Mouse (Mus musculus) T-helper 2 cell (primary cell): ENCODE results near the gene D1Ertd622e.

Source experiments
- in situ Hi-C: fragments of 300-600 bp; cut with MboI, MseI; formaldehyde crosslinking; loops from one replicate; pipeline ENCODE4 v1.15.1; 2025; ENCODE audit warnings: high pct_unique_total_duplicates

D1Ertd622e gene

DNA sequence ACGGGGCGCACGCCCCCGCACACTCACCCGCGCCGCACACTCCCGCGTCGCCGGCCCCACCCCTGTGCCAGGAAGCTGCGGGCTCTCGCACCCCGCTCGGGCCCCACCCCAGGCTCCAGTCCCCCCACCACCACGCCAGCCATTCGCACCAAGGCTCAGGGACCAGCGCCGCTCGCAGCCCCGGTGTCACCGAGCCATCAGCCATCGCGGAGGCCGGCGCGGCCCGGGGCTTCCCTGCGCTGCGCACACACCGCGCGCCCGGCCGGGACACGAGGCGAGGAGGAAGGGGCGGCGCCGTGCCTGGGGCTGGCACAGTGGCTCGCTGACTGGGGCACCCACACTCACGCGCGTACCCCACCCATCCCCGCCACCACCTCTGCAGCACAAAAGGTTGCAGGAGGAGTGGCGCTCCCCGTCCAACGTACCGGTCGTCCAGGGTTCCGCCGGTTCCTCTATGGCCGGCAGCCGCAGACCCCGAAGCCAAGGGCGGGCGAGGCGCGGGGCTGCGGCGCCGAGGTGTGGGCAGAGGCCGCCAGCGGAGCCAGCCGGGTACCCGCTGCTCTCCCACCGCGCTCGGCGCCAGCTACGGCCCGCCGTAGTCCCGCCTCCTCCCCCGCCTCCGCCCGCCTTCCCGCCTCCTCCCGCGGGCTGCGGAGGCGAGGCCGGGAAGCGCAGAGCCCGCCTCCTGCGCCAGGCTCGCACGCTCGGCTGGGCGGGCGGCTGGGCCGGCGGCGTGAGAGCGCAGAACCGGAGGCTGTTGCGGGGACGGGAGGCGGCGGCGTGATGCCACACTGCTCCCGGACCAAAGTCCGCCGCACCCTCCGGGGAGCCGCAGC is at the start of gene D1Ertd622e:
TSS of gene D1Ertd622e (minus strand) at position 669 of the 836 bp plus-strand sequence.
- in situ Hi-C loops = loop anchor here (5.0 kb wide), 1 partner anchor 96 kb away; no protein-coding TSS in a partner anchor

DNA sequence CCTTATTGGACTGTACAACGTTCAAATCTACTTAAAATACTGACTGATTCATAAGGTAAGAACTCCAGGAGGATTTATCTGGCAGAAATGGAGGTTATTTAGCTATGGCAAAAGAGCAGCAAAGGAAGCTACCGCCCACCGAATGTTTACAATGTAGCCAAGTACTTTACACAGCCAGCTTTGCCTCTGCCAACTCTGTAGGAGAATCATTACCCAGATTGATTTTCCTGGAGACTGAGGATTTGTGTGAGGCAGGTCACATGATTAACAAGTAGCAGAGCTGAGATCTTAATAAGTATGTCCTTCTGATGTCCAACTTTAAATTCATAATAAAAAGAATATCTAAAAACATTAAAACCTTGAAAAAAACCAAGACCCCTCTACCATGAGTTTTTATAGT is 48.6 kb upstream of the D1Ertd622e start:
- in situ Hi-C loops = no loop called here

DNA sequence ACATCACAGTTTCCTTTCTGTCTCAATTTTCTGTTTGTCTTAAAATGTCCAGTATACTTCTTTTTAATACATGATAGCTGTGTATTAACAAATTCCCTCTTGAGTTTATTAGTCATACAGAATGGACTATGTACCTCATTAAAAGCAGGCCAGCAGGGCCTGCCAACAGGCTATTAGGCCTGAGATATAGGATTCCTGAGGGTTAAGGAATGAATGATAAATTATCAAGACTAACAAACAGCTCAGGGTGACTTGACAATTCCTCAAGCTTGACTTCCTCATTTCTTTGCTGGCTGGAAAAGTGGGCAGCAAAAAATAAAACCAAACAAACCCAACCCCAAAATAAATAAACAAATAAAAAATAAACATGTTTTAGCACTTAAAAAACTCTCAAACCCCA is 43.5 kb upstream of the D1Ertd622e start:
- in situ Hi-C loops = no loop called here

- in situ Hi-C loops = no loop called here
Observed at GRCm38 (mm10) chr1:97704646-97705045, 42.8 kb upstream of the D1Ertd622e start.

DNA sequence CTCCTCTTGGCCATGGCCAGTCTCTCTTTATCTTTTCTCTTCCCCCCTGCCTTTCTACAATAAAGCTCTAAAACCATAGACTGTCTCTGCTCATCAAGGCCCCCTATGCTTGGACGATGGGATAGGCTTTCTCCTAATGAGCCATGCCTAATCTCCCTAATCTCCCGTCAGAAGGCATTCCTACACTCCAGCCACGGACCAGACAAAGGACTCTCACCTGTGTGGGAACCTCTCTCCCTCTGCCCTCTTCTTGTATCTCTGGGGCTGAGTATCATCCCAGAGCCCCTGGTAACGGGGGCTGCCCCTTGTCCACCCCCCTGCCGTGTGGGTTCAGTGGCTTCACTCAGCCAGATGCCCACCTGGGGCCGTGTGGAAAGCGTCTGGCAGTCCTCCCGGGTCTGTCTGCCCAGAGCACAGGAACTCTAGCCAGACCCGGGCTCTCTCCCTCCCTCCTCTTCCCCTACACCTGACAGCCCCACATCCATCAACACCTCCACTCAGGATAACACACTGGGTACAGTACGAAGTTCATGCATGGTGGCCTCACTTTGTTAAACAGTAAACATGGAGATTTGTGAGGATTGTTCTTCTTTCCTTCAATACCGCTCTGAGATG is 37.2 kb upstream of the D1Ertd622e start:
- in situ Hi-C loops = loop anchor here (10.0 to 25.0 kb wide), 3 partner anchors 214 to 837 kb away; partner anchors contain the start of gene Slco4c1

GRCm38 (mm10) chr1:97697273-97697672 is 35.4 kb upstream of the D1Ertd622e start:
- in situ Hi-C loops = loop anchor here (10.0 to 25.0 kb wide), 3 partner anchors 212 to 835 kb away; partner anchors contain the start of gene Slco4c1

GRCm38 (mm10) chr1:97693825-97694224 is 32.0 kb upstream of the D1Ertd622e start:
- in situ Hi-C loops = loop anchor here (5.0 to 25.0 kb wide), 4 partner anchors 209 to 832 kb away; partner anchors contain the start of gene Slco4c1

DNA sequence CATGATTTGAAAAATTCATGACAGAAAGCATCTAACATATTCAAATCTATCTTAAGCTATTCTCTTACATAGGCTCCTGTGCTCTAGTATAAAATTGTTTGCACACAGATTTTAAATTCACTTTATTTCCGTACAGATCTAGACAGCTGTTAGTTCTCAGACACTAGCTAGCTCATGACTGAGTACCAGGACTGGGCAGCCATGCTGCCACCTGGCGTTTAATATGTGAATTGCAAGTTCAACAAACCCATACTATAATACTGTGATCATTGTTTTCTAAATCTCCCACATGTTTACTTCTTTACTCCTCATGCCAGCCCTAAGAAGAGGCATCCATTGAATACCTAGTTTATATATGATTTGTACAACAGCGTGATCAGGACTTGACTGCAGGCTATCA is 26.9 kb upstream of the D1Ertd622e start:
- in situ Hi-C loops = loop anchor here (25.0 kb wide), 2 partner anchors 326 to 826 kb away; partner anchors contain the start of gene Slco4c1

DNA sequence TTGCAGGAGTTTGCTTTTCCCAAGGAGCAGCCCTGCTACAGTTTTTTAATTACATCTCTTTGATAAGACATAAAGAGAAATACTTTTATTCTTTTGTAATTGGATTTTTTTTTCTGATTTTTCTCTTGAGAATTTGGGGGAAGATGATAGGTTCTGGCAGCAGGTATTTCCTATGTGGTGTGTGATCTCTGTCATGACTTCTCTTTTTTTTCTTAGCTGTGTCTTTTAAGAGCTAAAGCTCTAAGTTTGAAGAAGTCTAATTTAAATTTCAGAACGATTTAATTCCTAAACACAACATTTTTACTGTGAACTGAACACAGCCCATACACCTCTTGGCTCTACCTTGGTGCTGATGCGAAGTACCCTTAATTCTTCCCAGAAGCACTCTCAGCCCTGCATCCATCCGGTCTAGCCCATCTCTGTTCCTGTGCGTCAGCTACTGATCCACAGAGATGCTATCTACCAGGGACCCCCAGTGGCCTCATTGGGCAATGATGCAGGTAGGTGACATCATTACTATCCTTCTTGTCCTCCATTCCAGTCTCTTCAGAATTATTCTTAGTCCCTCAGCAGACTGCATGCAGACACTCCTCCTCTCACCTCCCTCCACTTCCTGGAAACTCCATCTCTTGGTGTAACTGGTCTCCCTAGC is 14.8 kb upstream of the D1Ertd622e start:
- in situ Hi-C loops = loop anchor here (25.0 kb wide), 2 partner anchors 314 to 814 kb away; partner anchors contain the start of gene Slco4c1

DNA sequence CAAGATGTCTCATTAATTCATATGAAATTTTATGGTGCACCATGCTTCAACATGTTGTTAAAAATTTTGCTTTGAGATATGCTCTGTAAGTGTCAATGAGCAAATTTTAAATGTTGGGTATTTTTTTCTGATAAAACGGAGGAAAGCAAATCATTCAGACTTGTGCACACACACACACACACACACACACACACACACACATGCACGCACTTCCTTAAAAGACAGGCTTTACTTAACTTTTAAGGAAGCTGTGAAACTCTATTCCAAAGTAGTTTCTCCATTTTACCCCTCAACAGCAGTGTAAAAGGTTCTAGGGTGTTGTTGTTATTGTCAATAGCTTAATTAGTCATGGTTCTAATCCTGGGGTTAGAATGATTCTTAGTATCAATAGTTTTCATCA is 14.2 kb upstream of the D1Ertd622e start:
- in situ Hi-C loops = loop anchor here (25.0 kb wide), 2 partner anchors 314 to 814 kb away; partner anchors contain the start of gene Slco4c1

DNA sequence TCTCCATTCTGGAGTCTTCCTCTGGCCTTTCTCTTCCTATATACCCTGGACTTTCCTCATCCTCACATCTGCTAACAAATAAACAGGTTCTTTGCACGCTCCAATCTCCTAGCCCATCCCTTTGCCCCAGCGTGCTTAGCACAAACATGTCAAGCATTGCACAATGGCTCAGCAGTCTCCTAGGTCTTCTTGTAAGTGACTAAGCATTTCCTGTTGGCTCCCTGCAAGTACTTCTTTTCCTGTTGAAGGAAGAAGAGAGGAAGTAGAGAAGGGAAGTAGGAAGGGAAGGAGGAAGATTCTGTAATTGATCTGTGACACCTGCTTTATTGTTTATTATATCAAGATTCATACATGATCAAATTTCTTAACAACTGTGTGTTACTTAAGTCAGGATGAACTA is 11.0 kb upstream of the D1Ertd622e start:
- in situ Hi-C loops = no loop called here

DNA sequence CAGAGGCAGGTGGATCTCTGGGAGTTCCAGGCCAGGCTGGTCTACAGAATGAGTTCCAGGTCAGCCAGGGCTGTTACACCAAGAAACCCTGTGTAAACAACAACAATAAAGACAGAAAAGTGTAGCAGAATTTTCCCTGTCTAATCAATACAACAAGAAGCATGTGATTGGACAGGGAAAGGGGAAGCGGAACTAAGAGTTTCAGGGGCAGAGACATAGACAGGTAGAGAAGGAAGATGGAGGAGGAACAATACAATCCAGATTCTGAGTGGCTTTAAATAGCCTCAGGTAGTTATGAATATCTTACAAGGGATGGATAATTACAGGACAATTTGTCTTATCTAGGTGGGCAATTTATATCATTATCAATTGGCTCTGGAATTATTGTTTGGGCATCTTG is 5.4 kb upstream of the D1Ertd622e start:
- in situ Hi-C loops = no loop called here

DNA sequence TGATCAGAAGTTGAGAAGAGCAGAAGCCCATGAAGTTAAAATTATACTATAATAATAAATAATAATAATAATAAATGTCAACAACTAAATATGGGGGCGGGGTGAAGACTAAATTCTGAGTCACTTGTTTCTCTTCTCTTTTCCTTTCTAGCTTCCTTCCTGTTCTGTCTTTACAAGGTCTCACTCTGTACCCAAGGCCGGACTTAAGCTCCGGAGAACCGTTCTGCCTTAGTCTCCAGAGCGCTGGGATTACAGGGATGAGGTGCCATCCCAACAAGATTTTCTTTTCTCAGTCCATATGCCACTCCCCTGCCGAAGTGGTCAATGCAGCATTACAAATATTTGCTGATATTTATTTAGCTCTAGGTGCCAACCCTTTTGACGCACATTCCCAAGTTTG is 450 bp upstream of the D1Ertd622e start:
- in situ Hi-C loops = loop anchor here (5.0 kb wide), 1 partner anchor 95 kb away; no protein-coding TSS in a partner anchor

DNA sequence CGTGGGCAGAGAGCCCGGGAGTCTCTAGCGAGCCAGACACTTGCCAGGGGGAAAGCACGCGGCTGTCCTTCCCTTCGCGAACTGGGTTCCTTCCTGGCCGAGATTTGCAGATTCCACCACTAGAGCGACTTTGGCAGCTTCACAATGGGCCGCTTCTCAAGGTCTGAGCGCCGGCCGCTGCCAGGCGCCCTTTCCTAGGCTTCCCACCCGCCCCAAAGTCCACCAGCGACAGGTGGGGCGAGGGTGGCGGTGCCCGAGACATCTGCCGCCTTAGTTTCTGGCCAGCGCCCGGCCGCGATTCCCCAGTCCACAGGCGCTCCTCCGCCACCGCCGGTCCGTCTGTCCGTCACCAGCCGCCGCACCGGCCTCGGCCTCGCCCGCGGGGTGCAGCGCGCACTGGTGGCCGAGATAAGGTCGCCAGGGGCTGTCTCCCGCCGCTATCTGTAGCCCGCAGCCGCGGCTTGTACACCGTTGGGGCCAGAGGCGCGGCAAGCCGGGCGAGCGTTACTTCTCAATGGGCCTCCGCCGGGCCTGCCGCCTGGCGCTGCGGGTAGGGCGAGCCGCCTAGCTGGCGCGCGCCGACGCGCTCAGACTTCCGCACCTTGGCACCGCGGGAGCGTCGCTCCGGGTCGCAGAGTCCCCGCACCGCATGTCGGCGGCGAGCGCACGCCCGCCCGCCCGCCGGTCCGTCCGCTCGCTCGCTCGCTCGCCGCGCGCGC is 1.0 kb downstream of the D1Ertd622e start:
- in situ Hi-C loops = loop anchor here (5.0 kb wide), 1 partner anchor 96 kb away; no protein-coding TSS in a partner anchor

DNA sequence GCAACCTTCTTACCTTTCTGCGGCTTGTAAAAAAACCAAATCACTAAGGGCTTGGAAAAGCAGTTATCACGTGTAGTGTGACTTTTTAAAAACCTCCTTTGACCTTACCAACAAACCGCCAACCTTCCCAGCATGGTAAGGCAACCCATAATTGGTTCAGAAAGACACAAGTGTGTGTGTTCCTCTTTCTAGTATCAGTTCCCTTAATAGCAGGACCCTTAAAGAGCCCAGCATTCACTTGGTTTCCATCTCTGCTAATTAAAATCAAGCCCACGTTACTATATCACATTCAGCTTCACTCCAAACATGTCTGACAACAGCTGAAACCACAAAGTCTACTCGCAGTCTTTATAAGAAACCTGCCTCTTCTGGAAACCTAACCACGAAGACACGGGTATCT is 2.5 kb downstream of the D1Ertd622e start:
- in situ Hi-C loops = no loop called here

- in situ Hi-C loops = no loop called here
Observed at GRCm38 (mm10) chr1:97657786-97658185, 4.1 kb downstream of the D1Ertd622e start.

- in situ Hi-C loops = no loop called here
Observed at GRCm38 (mm10) chr1:97657201-97657600, 4.7 kb downstream of the D1Ertd622e start.

DNA sequence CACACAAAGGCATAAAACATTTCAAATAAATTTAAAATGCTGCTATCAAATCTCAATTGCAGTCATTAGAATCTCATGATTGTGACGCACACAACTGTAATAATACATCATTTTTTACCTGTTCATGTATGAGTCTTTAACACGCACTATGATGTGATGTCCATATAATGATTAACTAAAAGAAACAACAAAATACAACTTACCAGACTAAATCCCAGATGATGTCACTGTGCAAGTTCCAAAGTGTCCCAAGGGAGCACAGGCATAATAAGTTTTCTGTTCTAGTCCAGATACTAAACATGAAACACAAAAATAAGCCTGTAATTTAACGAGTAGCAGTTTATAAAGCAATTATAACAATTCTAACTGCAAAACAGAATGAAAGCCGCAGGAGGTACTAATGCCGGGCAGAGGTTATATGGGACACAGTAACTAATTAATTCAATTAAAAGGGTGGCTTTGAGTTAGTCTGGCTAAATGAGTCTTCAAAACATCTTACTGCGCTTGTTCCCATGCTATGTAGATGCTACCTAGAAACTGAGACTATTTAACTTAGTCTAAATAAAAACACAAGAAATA is 7.4 kb downstream of the D1Ertd622e start:
- in situ Hi-C loops = no loop called here

DNA sequence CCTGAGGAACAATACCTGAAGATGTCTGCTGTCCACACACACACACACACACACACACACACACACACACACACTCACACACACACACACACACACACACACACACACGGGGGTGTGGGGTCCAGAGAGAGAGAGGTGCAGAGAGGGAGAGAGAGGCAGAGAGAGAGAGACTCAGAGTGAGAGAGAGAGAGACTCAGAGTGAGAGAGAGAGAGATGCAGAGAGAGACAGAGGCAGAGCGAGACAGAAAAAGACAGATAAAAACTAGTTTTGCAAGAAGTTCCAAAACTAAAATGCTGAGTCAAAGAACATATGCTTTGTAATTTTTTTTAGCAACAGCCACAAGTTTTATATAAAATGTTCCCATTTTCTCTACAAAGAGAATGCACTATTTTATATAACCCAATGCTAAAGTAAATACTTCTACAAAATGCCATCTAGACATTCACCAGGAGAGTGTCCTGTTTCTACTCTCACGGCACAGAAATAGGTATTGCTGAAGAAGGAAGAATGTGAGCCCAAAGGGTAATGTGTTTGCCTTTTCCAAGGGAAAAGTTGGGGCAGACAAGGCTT is 11.2 kb downstream of the D1Ertd622e start:
- in situ Hi-C loops = no loop called here

DNA sequence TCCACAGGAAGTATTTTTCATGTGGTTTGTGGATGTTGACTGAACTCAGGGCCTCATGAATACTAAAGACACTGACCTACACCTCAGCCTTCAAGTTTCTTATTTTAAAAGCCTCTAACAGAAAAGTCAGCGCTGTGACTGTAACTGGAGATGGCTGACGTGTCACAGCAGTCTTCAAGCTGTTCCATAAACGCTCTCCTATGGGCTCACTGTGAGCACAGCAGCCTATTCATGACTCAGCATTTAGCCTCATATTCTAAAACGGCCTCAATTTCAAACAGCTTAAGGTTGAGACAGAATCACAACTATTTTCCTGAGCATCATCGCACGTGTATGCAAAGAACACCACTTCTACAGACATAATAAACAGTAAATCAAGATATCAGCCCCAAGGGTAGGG is 11.8 kb downstream of the D1Ertd622e start:
- in situ Hi-C loops = no loop called here
